Mouse (Mus musculus) adrenal gland, adult 10 weeks (tissue): ENCODE data around the gene Lrrc19. TPM values are rescaled to one million over a fixed set of nuclear protein-coding genes. Genes with fewer than 3 reads are reported as not detected.

ENCODE experiments used
- polyA plus RNA-seq: library from polyadenylated mRNA; stranded (reverse); fragments of 350-450 nt; fragmentation: Illumina TruSeq; extraction: RNeasy Lipid Tissue Mini Kit (QIAGEN cat#74804); gene quantifications from one replicate; pipeline ENCODE4 v1.2.3, GENCODE M21; 2014; ENCODE audit warnings: low read depth, low replicate concordance

The Lrrc19 gene
- not detected for polyA plus RNA-seq

GRCm38 (mm10) chr4:94649920-94650319 is at the start of gene Lrrc19:
Gene Lrrc19, minus strand, starts transcription at chr4:94650144.

GRCm38 (mm10) chr4:94613972-94614626 is 35.8 kb downstream of the Lrrc19 start, which contains the start of gene Ift74:
Gene Ift74, plus strand, starts transcription at chr4:94614491.

GRCm38 (mm10) chr4:94603031-94603629 is 46.8 kb downstream of the Lrrc19 start, which contains the start of gene Plaa:
Gene Plaa, minus strand, starts transcription at chr4:94603244.

Other genes with a start within 250 kb of the Lrrc19 start
- not detected for gene Gm10306, start 93.6 kb downstream of the Lrrc19 start, polyA plus RNA-seq
- gene Caap1, start 93.3 kb downstream of the Lrrc19 start, polyA plus RNA-seq: 29.1 TPM
- 240 TPM for gene Plaa, start 46.9 kb downstream of the Lrrc19 start, polyA plus RNA-seq
- gene Ift74, start 35.7 kb downstream of the Lrrc19 start, polyA plus RNA-seq: 92.5 TPM
- 62.7 TPM for gene Tek, start 89.1 kb upstream of the Lrrc19 start, polyA plus RNA-seq